Mouse (Mus musculus): ENCODE measurements around the gene Slc38a10.

GRCm38 (mm10) chr11:120064006-120064667 is 87.0 kb downstream of the Slc38a10 start:
- TF ChIP-seq BHLHE40 (IDR thresholded peaks at IDR 0.05; ENCODE audit: borderline replicate concordance, low read depth, low read length): no peak
- TF ChIP-seq MYB (IDR thresholded peaks at IDR 0.05; ENCODE audit: low read depth, low read length): no peak
- no peak for TF ChIP-seq E2F4 (IDR thresholded peaks at IDR 0.05; ENCODE audit: borderline replicate concordance, low read depth, low read length)
- no peak for TF ChIP-seq GATA1 (IDR thresholded peaks at IDR 0.05; ENCODE audit: low read depth, low read length)
- no peak for TF ChIP-seq ETS1 (IDR thresholded peaks at IDR 0.05; ENCODE audit: low read depth, low read length)
- TF ChIP-seq ZC3H11A (IDR thresholded peaks at IDR 0.05; ENCODE audit: low read depth, low read length): no peak
- TF ChIP-seq POLR2A (IDR thresholded peaks at IDR 0.05; ENCODE audit: control insufficient read depth in 1 of 2, insufficient read depth in 1 of 2, low read depth in 1 of 2, low read length in 2 of 2, poor library complexity in 1 of 2): no peak
- no peak for TF ChIP-seq CTCF (IDR thresholded peaks at IDR 0.05 in 2 of 3, conservative IDR thresholded peaks at IDR 0.05 in 1 of 3; ENCODE audit: control insufficient read depth in 1 of 3, insufficient read depth in 1 of 3, low read depth in 2 of 3, low read length in 3 of 3, poor library complexity in 1 of 3, severe bottlenecking in 1 of 3)

All from MEL (cell line).